Mouse (Mus musculus) olfactory bulb, adult 2 months (tissue): ENCODE measurements around the gene Pi4k2a. TPM values are rescaled to one million over a fixed set of nuclear protein-coding genes. Genes with fewer than 3 reads are reported as not detected.

Source experiments
- H3K27ac ChIP-seq: fragments of 200-500 bp; 2 replicates; pipeline ENCODE4 v1.5.1; 2012; ENCODE audit warnings: low read depth, low read length; ENCODE audit not compliant: insufficient read depth
- H3K4me1 ChIP-seq: fragments of 200-500 bp; 2 replicates; pipeline ENCODE4 v1.6.1; 2012; ENCODE audit warnings: low read length; ENCODE audit not compliant: control insufficient read depth, insufficient read depth
- H3K4me3 ChIP-seq: fragments of 200-500 bp; 2 replicates; pipeline ENCODE4 v1.5.1; 2012; ENCODE audit warnings: mild to moderate bottlenecking, low read depth, low read length, moderate library complexity; ENCODE audit not compliant: insufficient read depth
- CTCF ChIP-seq: fragments of 200-500 bp; IDR thresholded peaks from 2 replicates; pipeline ENCODE4 v1.5.1; 2012; ENCODE audit warnings: low read depth, mild to moderate bottlenecking, low read length, moderate library complexity; ENCODE audit not compliant: insufficient read depth
- POLR2A ChIP-seq: fragments of 200-500 bp; IDR thresholded peaks from 2 replicates; pipeline ENCODE4 v1.6.1; 2012; ENCODE audit warnings: mild to moderate bottlenecking, low read depth, low read length, moderate library complexity; ENCODE audit not compliant: insufficient read depth
- WGBS: fragments of 180-500 bp; shearing (Covaris S2); methylation state at CpG from one replicate; pipeline ENCODE4 v1.1.7; 2018; 5-methylcytosine and 5-hydroxymethylcytosine counted together
- polyA plus RNA-seq: library from polyadenylated mRNA; stranded (reverse); fragments of >200 nt; gene quantifications from 2 replicates; pipeline ENCODE4 v1.2.4, GENCODE M21; 2012; ENCODE audit warnings: low replicate concordance; ENCODE audit not compliant: missing spikeins, insufficient read depth, insufficient read length

Pi4k2a gene
- polyA plus RNA-seq, 1 experiment, result not detected

- 57% methylated on average over 5 of the region's 5 CpGs for WGBS
- Histone ChIP-seq H3K4me1 (peaks cover under 1% of the 10 kb centered on the region), H3K4me3 (no peak overlapping the region), H3K27ac (no peak overlapping the region)
- TF ChIP-seq POLR2A (no peak), CTCF (no peak)
Observed at GRCm38 (mm10) chr19:42136126-42136525, 45.9 kb downstream of the Pi4k2a start.

- WGBS, result 94% methylated on average over 4 of the region's 4 CpGs
- H3K4me1 ChIP-seq, result no peaks in the 10 kb centered on the region
- TF ChIP-seq CTCF (no peak), POLR2A (no peak)
- no peak overlapping the region for H3K4me3 ChIP-seq
- H3K27ac ChIP-seq, result no peak overlapping the region
Observed at GRCm38 (mm10) chr19:42137167-42137672, 47.0 kb downstream of the Pi4k2a start.

GRCm38 (mm10) chr19:42138517-42139285, 48.4 kb downstream of the Pi4k2a start:
- Histone ChIP-seq H3K4me1 (no peaks in the 10 kb centered on the region), H3K27ac (no peak overlapping the region), H3K4me3 (no peak overlapping the region)
- WGBS, result 89% methylated on average over 15 of the region's 15 CpGs
- TF ChIP-seq CTCF (no peak), POLR2A (no peak)

- TF ChIP-seq POLR2A (no peak), CTCF (no peak)
- Histone ChIP-seq H3K27ac (no peak overlapping the region), H3K4me1 (no peaks in the 10 kb centered on the region), H3K4me3 (no peak overlapping the region)
- WGBS, result 85% methylated on average over 5 of the region's 5 CpGs
Observed at GRCm38 (mm10) chr19:42139724-42140517, 49.7 kb downstream of the Pi4k2a start.

GRCm38 (mm10) chr19:42141998-42142397, 51.7 kb downstream of the Pi4k2a start:
- Histone ChIP-seq H3K4me1 (peaks cover 1% of the 10 kb centered on the region), H3K27ac (no peak overlapping the region), H3K4me3 (no peak overlapping the region)
- TF ChIP-seq POLR2A (no peak), CTCF (no peak)
- WGBS, result 81% methylated on average over 3 of the region's 3 CpGs

GRCm38 (mm10) chr19:42142757-42143156, 52.5 kb downstream of the Pi4k2a start:
- Histone ChIP-seq H3K4me1 (peaks cover 5% of the 10 kb centered on the region), H3K4me3 (no peak overlapping the region), H3K27ac (no peak overlapping the region)
- TF ChIP-seq POLR2A (no peak), CTCF (no peak)
- 81% methylated on average over 2 of the region's 2 CpGs for WGBS

- 46% methylated on average over 6 of the region's 6 CpGs for whole genome bisulfite sequencing
- Histone ChIP-seq H3K27ac (no peak overlapping the region), H3K4me3 (no peak overlapping the region), H3K4me1 (peaks cover 16% of the 10 kb centered on the region)
- TF ChIP-seq POLR2A (no peak), CTCF (no peak)
Observed at GRCm38 (mm10) chr19:42144067-42144466, 53.8 kb downstream of the Pi4k2a start.

- Histone ChIP-seq H3K27ac (no peak overlapping the region), H3K4me3 (no peak overlapping the region), H3K4me1 (peaks cover 18% of the 10 kb centered on the region)
- 25% methylated on average over 8 of the region's 8 CpGs for WGBS
- TF ChIP-seq CTCF (no peak), POLR2A (no peak)
Observed at GRCm38 (mm10) chr19:42144541-42145167, 54.4 kb downstream of the Pi4k2a start.
